Mouse (Mus musculus) kidney, adult 2 months (tissue): ENCODE measurements around the gene Nap1l5.

ENCODE experiments used
- CTCF ChIP-seq: fragments of 200-500 bp; conservative IDR thresholded peaks from 2 replicates; pipeline ENCODE4 v1.5.1; 2011; ENCODE audit warnings: low read depth, mild to moderate bottlenecking, control low read depth, low read length, moderate library complexity, mixed read lengths; ENCODE audit not compliant: insufficient read depth, insufficient read length
- POLR2A ChIP-seq: fragments of 200-500 bp; IDR thresholded peaks from one replicate; pipeline ENCODE4 v1.6.1; 2011; ENCODE audit warnings: low read depth, low read length, control low read depth

DNA sequence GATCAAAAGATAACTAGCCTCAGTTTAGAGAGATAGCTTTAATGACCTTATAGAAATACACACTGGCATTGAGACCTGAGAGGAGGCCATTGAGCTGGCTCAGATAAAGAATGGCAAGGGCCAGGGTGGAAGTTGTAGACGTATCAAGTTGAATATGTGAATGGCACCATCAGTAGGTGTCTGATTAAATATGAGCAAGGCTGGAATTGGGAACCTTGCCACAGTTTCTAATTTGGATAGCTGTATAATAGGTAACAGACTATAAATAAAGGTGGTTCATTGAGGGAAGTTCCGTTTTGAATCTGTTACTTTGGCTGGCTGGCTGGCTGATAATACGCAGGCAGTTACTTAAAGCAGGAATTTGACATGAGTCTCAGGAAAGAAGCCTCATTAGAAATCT is 10.2 kb downstream of the Nap1l5 start:
- TF ChIP-seq CTCF = no peak
- no peak for TF ChIP-seq POLR2A
